Mouse (Mus musculus): ENCODE measurements around the gene Btbd35f25.
"Not testable (repeated sequence)": the region's sequence is repeated elsewhere in the genome, so short reads cannot be mapped to it uniquely, and the experiment has no call there.

Gene Btbd35f25

DNA sequence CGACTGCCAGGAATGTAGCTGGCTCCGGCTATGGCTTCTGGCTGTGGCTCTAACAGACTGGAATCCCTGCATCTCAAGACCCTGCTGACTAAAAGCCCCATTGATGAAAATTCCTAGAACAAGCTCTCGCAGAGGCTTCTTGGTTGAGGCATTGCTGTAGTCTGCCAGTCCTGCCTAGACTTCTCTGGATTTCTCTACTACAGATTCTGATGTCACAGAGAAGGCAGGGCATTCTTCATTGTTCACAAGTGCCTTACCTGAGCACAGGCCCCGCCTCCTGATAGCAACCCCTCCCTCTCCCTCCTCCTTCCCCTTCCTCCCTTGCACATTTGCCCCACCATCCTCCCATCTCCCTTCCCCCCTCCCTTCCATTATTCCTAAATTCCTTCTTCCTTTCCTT is at the start of gene Btbd35f25:
TSS of gene Btbd35f25 (minus strand) at position 101 of the 400 bp plus-strand sequence.
- DNase-seq (ENCODE audit: low spot score): not testable (repeated sequence)

DNA sequence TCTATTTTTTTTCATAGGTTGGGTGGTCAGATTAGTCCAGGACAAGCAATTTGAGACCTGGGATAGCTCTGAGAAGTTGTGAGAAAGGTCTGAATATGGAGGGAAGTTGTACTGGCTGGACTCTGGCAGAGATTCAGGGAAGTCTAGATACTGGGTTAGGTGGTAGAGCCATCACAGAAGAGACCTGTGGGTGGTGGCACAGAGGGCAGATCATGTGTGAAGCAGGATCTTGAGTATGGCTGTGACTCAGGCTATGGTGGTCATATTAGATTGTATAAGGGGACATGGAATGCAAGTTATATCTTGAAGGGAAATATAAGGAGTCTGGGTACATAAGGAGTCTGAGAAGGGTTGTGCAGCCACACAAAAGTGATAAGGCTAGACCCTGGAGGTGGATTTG is 49.3 kb upstream of the Btbd35f25 start:
- no peak for DNase-seq (ENCODE audit: low spot score)

DNA sequence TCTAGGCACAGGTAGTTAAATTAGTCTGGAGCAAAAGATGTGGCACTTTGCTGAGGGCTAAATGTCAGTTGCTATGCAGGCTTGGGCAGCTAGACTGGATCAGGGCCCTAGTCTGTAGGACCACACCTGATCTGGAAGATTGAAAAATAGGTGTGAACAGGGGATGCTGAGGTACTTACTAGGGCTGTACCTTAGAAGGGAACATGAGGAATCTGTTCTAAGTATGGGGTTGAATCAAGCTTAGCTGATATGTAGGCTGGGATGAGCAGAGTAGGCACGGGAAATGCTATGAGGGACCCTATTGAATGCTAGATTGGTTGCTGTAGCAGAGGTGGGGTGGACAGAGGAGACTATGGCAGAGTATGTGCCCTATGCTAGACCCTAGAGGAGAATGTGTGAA is 47.0 kb upstream of the Btbd35f25 start:
- no peak for DNase-seq (ENCODE audit: low spot score)

DNA sequence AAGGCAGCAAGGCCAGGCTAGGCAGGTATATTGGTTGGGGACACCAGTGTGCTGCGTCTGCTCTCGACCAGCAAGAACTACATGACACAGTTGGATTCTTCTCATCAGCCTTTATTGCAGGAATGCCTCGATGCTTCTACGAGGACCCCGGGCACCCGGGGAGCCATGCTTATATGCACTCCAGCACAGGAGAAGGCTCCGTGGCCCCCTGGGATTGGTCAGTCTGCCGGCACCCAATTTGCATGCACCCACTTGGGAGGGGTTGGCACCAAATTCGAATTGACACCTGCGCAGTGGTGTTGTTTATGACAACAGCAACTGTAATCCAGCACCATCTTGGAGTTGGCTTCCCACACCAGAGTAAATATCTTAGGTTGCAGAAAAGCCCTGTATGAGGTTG is 28.1 kb upstream of the Btbd35f25 start:
- DNase-seq (ENCODE audit: low spot score): no peak

DNA sequence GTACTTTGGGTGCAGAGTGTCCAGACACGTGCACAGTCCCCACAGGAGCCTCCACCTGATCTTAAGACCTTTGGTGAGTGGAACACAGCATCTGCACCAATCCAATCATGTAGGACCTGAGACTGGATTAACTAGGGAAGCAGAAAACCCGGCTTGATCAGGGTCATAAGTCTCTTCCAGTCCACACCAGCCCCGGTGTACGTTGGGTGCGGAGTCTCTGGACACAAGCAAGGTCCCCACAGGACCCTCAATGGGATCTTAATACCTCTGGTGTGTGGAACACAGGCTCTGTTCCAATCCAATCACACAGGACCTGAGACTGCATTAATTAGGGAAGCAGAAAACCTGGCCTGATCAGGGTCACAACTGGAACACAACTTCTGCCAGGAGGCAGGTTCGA is 20.0 kb upstream of the Btbd35f25 start:
- no peak for DNase-seq (ENCODE audit: low spot score)
